Mouse (Mus musculus) ES-Bruce4 (cell line): ENCODE data around the gene Cbl.

Experiments
- EP300 ChIP-seq: IDR thresholded peaks from 2 replicates; pipeline ENCODE4 v1.6.1; 2011; ENCODE audit warnings: low read depth, low read length; ENCODE audit not compliant: insufficient read depth
- POLR2A ChIP-seq: IDR thresholded peaks from one replicate; pipeline ENCODE4 v1.8.1; 2011; ENCODE audit warnings: low read length; ENCODE audit not compliant: insufficient read depth

DNA sequence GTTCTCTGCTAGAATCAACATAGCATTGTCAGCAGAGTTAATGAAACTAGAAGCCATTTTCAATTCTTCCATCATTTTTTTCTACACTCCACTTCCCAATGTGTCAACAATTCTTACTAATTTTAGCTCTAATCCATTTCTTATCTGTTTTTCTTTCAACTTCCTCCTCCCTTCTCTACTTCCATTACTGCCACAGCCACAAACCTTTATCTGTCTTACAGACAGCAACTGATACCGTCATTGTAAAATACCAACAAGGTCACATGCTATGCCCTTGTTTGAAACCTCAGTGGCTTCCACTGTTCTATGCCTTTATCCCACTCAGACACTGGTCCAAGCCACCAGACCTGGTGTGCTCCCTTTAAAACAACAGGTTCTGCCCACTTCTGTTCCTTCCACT is 39.8 kb downstream of the Cbl start:
- no peak for TF ChIP-seq EP300
- TF ChIP-seq POLR2A, result no peak
